ENCODE assay signal across 10 mouse cellular contexts in genomic region chr12:111560286-111560685, GRCm38 (mm10). TPM values are rescaled to one million over a fixed set of nuclear protein-coding genes. Genes with fewer than 3 reads are reported as not detected.
DNase-seq lines count a peak whose midpoint lies in the region; ATAC-seq and TF ChIP-seq lines count a peak whose summit lies in the region.
"Had no signal": no experiment of that assay in that cellular context is flagged by ENCODE, and none has a peak within 500 bp of the region (broad histone marks: within the 10 kb centered on the region; RNA-seq: fewer than 3 reads in every experiment).

No protein-coding gene starts in this region.

- TF ChIP-seq CTCF in layer of hippocampus, adult 2 months (conservative IDR thresholded peaks at IDR 0.05): no peak
- TF ChIP-seq CTCF in Patski (IDR thresholded peaks at IDR 0.05): no peak
- no peak for TF ChIP-seq CTCF in liver, embryonic 14.5 days (IDR thresholded peaks at IDR 0.05; ENCODE audit: low read depth)

- H3K9ac ChIP-seq in liver, embryonic 14.5 days (replicated peaks): no peak overlapping the region

- no peaks in the 10 kb centered on the region for H3K36me3 ChIP-seq in liver, embryonic 14.5 days (replicated peaks; ENCODE audit: control insufficient read depth, insufficient read depth, low read depth)
- H3K36me3 ChIP-seq: midbrain, embryonic 13.5 days had no signal

- intact Hi-C loops in left cerebral cortex, postnatal 10 days (cut with DNase I): no loop called here

- no peak for TF ChIP-seq EP300 in liver, embryonic 14.5 days (IDR thresholded peaks at IDR 0.05; ENCODE audit: low read depth)

- in situ Hi-C loops in Patski (cut with MboI; ENCODE audit: low pct_unique_long_range_greater_than_20kb): no loop called here

- CTCF ChIA-PET in Patski (lab: Charles Lee): no interaction called here

- 58% methylated on average over 5 of the region's 5 CpGs for WGBS in liver, embryonic 14.5 days (ENCODE audit: insufficient replicate concordance)

- H3K27ac ChIP-seq in layer of hippocampus, adult 2 months: peak overlapping the region; percentile 92
- peak overlapping the region; percentile 46; the same call in 1 of the 2 replicates for H3K27ac ChIP-seq in liver, embryonic 14.5 days
- H3K27ac ChIP-seq: midbrain, embryonic 13.5 days had no signal

- POLR2A ChIA-PET in Patski (lab: Charles Lee): interaction anchor here (0.5 kb wide), 1 partner anchor 18 kb away, joined by 3 read pairs; no protein-coding TSS in a partner anchor

- H3K9me3 ChIP-seq in liver, embryonic 14.5 days (ENCODE audit: control insufficient read depth, low read length): no peaks in the 10 kb centered on the region
- H3K9me3 ChIP-seq: midbrain, embryonic 13.5 days had no signal

- DNase-seq in layer of hippocampus, adult 2 months (ENCODE audit: low spot score in 2 of 2): peak; percentile 32 to 51
- DNase-seq in layer of hippocampus, postnatal 25 days (ENCODE audit: extremely low spot score in 1 of 2, low spot score in 1 of 2): no peak
- no peak for DNase-seq in Patski (ENCODE audit: low read depth, low spot score)
- peak; percentile 53 for DNase-seq in brain, adult 2 months (ENCODE audit: low read depth, low spot score)
- DNase-seq in liver, embryonic 14.5 days (ENCODE audit: low read depth in 3 of 3, low spot score in 3 of 3): no peak
- no peak for DNase-seq in retina, postnatal 1 day
- DNase-seq in left cerebral cortex, postnatal 10 days (ENCODE audit: extremely low spot score in 1 of 2, low spot score in 2 of 2): no peak
- DNase-seq: kidney, postnatal 36 days; left cerebral cortex, postnatal 4 days had no signal

- no peak overlapping the region; the same call in 1 of the 2 replicates for H3K4me3 ChIP-seq in layer of hippocampus, adult 2 months
- no peak overlapping the region for H3K4me3 ChIP-seq in liver, embryonic 14.5 days (ENCODE audit: insufficient read depth in 1 of 2, low read depth in 2 of 2, low read length in 2 of 2)
- H3K4me3 ChIP-seq: midbrain, embryonic 13.5 days had no signal

- ATAC-seq in Patski: peak; percentile 8
- ATAC-seq in liver, embryonic 14.5 days (ENCODE audit: insufficient read depth): no peak
- ATAC-seq: midbrain, embryonic 13.5 days had no signal

- H3K4me2 ChIP-seq in liver, embryonic 14.5 days (ENCODE audit: low read depth): no peak overlapping the region
- H3K4me2 ChIP-seq: midbrain, embryonic 13.5 days had no signal

- H3K27me3 ChIP-seq in Patski: no peaks in the 10 kb centered on the region
- H3K27me3 ChIP-seq in liver, embryonic 14.5 days (ENCODE audit: control insufficient read depth, insufficient read depth, low read length): no peaks in the 10 kb centered on the region
- H3K27me3 ChIP-seq: midbrain, embryonic 13.5 days had no signal

- peaks cover 31 to 43% of the 10 kb centered on the region in 2 experiments for H3K4me1 ChIP-seq in liver, embryonic 14.5 days (replicated peaks; ENCODE audit: control insufficient read depth in 2 of 2, insufficient read depth in 2 of 2, low read length in 1 of 2)
- H3K4me1 ChIP-seq: midbrain, embryonic 13.5 days had no signal

RNA-seq across cellular contexts. Expression of gene Mark3, which starts 14.0 kb away (rescaled TPM):
- total RNA-seq in layer of hippocampus, adult 2 months (2021): 100 to 1,000 TPM; 108 to 110 TPM
- total RNA-seq in layer of hippocampus, postnatal 25 days (2021): 100 to 1,000 TPM; 103 to 116 TPM
- polyA plus RNA-seq in Patski (2021): 85.4 TPM
- 14.6 and 24.6 TPM in 2 replicates for polyA plus RNA-seq in liver, embryonic 14.5 days (2012; rRNA removed)
- 18.0 and 19.5 TPM in 2 replicates for polyA plus RNA-seq in liver, embryonic 14.5 days (2014; fragmentation: Nextera tagmentation; extraction: Ambion mirVana)
- 100 to 1,000 TPM; 132 to 137 TPM for total RNA-seq in left cerebral cortex, postnatal 10 days (2021)

RNA-seq across cellular contexts. Expression of gene Eif5, which starts 22.5 kb away (rescaled TPM):
- total RNA-seq in layer of hippocampus, adult 2 months (2021): 100 to 1,000 TPM; 253 to 260 TPM
- 100 to 1,000 TPM; 243 to 246 TPM for total RNA-seq in layer of hippocampus, postnatal 25 days (2021)
- polyA plus RNA-seq in Patski (2021): 251 TPM
- 64.1 and 112 TPM in 2 replicates for polyA plus RNA-seq in liver, embryonic 14.5 days (2012; rRNA removed)
- polyA plus RNA-seq in liver, embryonic 14.5 days (2014; fragmentation: Nextera tagmentation; extraction: Ambion mirVana): 411 and 432 TPM in 2 replicates
- total RNA-seq in left cerebral cortex, postnatal 10 days (2021): 100 to 1,000 TPM; 265 to 276 TPM

Comparison
In these comparisons a context has a peak if more than half of its experiments do, and no peak if none do; other contexts are left out.
1. DNase-seq: peak in layer of hippocampus, adult 2 months (2 of 2) and brain, adult 2 months (single experiment); none in layer of hippocampus, postnatal 25 days (0 of 2), Patski (single experiment), liver, embryonic 14.5 days (0 of 3), retina, postnatal 1 day (single experiment) and left cerebral cortex, postnatal 10 days (0 of 2).